Mouse (Mus musculus): ENCODE measurements at regions not wholly inside any gene's neighbourhood (a gene's known extent, or its start where the extent isn't known, plus 50 kb on each side); places are given as distances from the start of the nearest gene placed in this dataset.
A peak's percentile ranks its signal among the peaks of the same experiment; 100 is the strongest.

DNA sequence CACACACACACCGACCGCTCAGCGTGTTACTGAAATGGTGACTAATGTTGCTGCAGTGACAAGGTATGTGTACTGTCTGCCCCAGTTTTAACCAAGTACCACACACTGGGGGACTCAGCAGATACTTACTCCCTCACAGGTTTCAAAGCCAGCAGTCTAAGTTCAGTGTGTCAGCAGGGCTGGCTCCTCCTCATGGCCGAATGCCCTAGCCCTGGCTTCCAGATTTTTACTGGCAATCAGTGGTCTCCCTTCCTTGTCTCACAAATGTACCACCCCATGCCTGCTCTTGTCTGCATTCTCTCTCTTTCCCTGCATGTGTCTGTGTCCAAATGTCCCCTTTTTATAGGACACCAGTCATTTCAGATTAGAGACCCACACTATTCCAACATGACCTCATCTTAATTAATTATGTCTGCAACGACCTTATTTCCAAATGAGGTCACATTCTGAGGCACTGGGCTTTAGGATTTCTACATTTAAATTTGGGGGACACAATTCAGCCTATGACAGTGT, 114.7 kb downstream of the Uri1 start:
- DNase-seq (ENCODE audit: low spot score): no peak

- DNase-seq (ENCODE audit: low spot score): peak; percentile 16
Measured at GRCm38 (mm10) chr7:37893885-37894284, 120.4 kb upstream of the Zfp536 start.

DNA sequence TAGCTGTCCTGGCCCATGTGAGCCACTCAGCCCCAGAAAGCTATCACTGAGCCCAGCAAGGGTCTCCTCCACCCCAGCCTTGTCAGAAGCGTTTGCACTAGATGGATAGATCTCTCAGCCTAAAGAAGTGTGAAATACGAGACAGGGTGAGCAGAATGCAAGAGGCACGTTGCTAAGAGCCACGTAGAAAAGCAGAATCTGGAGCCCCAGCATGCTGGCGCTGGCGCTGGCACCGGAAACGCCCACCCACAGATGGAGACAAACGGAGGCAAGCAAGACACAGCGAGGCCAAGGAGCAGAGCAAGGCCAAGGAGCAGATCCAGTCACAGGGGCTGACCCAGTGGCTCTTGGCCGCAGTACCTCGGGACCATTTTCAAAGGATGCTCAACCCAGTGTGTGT, 100.9 kb upstream of the Zfp536 start:
- no peak for DNase-seq (ENCODE audit: low spot score)

GRCm38 (mm10) chr7:37870956-37871355, 97.5 kb upstream of the Zfp536 start:
- no peak for DNase-seq (ENCODE audit: low spot score)

DNA sequence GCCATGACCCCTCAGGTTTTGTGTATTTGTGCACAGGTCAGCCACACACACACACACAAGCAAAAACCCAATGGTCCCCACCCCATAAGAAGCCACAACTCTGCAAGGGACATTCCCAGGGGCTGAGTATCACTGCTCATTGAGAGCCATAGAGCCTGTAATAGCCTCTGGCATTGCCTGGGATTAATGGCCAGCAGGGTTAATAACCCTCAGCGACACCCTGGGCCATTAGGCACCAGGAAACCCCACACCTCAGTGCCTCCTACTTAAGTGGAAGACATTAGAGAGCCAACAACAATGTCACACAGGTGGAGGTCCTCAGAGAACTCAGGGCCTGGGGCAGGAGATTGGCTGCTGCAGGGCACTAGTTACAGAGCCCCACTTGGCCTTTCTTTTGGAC, 93.0 kb upstream of the Zfp536 start:
- no peak for DNase-seq (ENCODE audit: low spot score)

DNA sequence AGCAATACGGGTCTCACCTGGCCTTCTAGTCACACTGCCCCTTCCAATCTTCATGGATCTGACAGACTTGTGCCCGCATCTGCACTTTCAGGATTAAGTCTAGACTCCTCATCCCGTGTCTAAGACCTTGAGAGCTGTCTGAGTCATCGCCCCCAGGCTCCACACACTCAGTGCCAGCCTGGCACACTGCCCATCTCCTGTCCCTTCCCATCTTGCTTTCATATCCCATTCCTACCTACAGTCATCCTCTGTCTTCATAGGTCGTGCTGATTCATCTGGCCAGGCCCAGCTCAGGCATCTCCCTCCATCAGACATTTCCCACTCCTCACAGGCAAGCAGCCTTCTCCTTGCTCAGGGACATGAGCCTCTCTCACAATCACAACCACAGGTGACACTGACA, 78.0 kb upstream of the Zfp536 start:
- DNase-seq (ENCODE audit: low spot score): no peak

DNA sequence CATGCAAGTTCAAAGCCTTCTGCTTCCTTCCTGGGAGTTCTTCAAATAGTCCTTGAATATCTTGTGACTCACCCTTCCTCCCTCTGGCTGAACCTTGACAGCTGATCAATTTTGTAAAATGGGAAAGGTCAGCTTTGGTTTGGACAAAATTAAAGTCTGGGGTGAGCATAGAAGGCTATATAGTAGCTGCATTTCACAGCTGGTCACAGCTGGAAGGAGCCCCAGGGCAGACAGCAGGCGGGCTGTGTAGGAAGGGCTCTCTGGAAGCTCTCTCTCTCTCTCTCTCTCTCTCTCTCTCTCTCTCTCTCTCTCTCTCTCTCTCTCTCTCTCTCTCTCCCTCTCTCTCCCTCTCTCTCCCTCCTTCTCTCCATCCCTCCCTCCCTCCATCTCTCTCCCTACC, 71.8 kb upstream of the Zfp536 start:
- no peak for DNase-seq (ENCODE audit: low spot score)

GRCm38 (mm10) chr7:37842000-37842513, 68.6 kb upstream of the Zfp536 start:
- no peak for DNase-seq (ENCODE audit: low spot score)

GRCm38 (mm10) chr7:37841549-37841948, 68.1 kb upstream of the Zfp536 start:
- no peak for DNase-seq (ENCODE audit: low spot score)

GRCm38 (mm10) chr7:37837883-37838282, 64.4 kb upstream of the Zfp536 start:
- no peak for DNase-seq (ENCODE audit: low spot score)

- no peak for DNase-seq (ENCODE audit: low spot score)
Measured at GRCm38 (mm10) chr7:37837372-37837771, 63.9 kb upstream of the Zfp536 start.

DNA sequence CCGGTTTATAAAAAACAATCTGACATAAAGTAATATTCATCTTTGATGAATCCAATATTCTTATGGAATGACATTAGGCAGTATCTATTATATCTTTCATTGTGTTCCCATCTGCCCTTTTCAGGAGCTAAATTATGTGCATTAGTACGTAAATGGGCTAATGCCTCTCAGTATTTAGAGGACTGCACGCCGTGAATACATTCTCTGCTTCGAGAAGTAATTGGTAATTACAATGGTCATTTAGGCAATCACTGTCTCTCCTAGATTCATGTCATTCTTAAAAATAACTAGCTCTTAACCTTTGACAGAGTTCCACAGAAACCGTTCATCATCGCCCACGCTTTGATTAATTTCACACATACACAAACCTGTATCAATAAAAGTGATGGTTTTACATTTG, 60.0 kb upstream of the Zfp536 start:
- DNase-seq (ENCODE audit: low spot score): no peak

- no peak for DNase-seq (ENCODE audit: low spot score)
Measured at GRCm38 (mm10) chr7:37832322-37832721, 58.9 kb upstream of the Zfp536 start.

DNA sequence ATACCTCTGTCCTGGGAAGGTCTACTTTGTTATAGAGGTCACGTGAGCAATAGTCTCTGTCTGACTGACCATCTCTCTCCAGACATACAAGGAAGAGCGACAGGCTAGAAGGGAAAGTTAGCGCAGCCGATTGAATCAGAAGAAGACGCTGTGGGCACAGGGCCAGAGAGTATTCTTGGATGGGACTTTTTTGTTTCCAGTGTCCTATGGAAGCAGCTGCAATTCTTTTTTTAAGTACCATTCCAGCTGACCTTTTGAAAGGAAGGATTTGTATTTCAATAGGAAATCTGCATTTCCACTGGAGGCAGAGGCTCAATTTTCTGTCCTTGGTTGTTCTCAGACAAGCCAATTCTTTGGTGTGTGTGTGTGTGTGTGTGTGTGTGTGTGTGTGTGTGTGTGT, 52.3 kb upstream of the Zfp536 start:
- no peak for DNase-seq (ENCODE audit: low spot score)

Data from c-Kit-positive CD71-positive TER-119-positive erythroid progenitor cells, embryonic 14.5 days (primary cell).